Mouse (Mus musculus) layer of hippocampus, adult 2 months (tissue): Measurements from ENCODE around the gene Cript. TPM values are rescaled to one million over a fixed set of nuclear protein-coding genes. Genes with fewer than 3 reads are reported as not detected.
"Not testable (repeated sequence)": the region's sequence is repeated elsewhere in the genome, so short reads cannot be mapped to it uniquely, and the experiment has no call there.

Source experiments
- DNase-seq, 2 experiments: peaks; one replicate each; pipeline ENCODE4 v3.0.0; 2022; ENCODE audit warnings: low spot score in 2 of 2
- H3K27ac ChIP-seq: fragments of 200-600 bp; 2 replicates; pipeline ENCODE4 v1.8.1; 2022
- H3K4me3 ChIP-seq: fragments of 200-600 bp; 2 replicates; pipeline ENCODE4 v1.8.1; 2022; ENCODE audit warnings: mild to moderate bottlenecking
- CTCF ChIP-seq: fragments of 200-600 bp; conservative IDR thresholded peaks from 2 replicates; pipeline ENCODE4 v1.8.1; 2022; ENCODE audit warnings: antibody characterized with exemption, mild to moderate bottlenecking, moderate library complexity
- total RNA-seq, 2 experiments: library from RNA; stranded (reverse); gene quantifications; 2 replicates each; pipeline ENCODE4 v1.2.3; 2021

The Cript gene
- total RNA-seq, 2 experiments from 2014 or later, result 52.3 to 52.5 TPM

DNA sequence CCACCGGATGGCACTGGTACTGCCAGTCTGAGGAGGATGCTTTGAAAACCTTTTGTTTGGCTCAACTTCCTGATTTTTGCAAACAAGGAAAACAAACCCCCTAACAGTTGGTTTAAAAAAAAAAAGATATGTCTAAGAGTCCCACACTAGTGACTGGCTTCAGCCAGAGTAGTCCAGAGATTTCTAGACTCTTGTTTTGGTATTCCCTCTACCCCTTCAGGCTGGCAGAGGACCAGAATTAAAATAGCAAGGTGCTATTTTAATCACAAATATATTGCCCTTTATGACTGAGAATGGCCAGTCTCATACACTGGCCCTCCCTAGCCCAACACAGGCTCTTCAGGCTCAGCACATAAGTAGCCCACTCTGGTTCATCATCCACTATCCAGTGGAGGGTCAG lies 30.3 kb downstream of the Cript start:
- no peak for TF ChIP-seq CTCF
- no peak for DNase-seq
- Histone ChIP-seq H3K4me3 (no peak overlapping the region), H3K27ac (peak overlapping the region; percentile 89)

DNA sequence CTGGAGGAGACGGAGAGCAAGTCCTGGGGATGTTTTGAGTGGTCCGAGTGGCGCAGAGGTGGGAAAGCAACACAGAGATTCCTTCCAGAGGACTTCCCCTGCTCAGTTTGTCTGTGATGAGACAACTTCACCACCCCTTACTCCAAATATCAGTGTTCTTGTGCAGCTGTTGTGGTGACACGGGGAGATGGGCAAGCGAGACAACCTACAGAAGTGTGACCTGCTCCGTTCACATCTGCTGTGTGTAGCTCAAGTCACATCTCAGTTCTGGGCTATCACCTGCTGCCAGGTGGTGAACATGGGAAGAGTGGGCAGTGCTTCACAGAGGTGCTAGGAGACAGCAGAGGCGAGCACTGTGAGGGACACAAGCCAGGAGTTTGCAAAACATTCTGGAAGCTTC lies 31.4 kb downstream of the Cript start:
- TF ChIP-seq CTCF, result no peak

DNA sequence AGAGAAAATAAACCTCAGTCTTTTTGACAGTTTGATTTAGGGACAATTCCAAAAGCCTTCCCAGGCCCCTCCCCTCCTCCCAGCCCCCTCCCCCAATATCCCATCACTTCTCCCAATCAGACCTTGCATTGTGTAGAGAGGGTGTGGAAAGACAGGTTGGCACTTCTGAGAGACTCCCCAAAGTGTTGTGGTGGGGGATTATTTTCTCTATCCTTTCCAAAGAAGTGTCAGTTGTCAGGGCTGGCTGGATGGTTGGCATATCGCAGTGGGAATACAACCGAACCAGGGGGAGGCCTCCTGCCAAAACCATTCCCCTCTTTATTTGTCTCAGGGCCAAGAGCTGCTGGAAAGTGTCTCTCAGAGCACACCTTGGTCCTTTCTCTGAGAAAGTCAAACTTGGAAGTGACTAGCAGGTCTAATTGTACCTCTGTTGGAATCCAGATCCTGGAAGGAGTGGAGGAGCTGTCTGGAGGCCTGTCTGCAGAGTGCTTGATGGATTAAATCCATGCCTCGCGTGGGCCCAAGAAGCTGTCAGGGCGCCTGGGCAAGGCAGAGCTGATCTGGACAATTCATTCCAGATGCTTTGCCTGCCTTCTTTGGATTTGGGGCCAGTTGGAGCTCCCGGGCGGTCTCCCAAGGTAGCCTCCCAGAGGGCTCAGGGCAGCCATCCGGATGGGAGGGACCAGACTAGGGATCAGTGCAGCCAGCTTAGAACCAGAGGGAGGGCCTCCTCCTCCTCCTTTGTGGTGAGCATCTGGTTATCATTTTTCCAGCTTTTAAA lies 32.3 kb downstream of the Cript start:
- H3K4me3 ChIP-seq, result no peak overlapping the region
- no peak for TF ChIP-seq CTCF
- no peak overlapping the region for H3K27ac ChIP-seq
- DNase-seq, result no peak

More for the DNA sequence above, 31.4 kb downstream of the Cript start:
- Histone ChIP-seq H3K27ac (no peak overlapping the region), H3K4me3 (no peak overlapping the region)
- DNase-seq, result no peak

DNA sequence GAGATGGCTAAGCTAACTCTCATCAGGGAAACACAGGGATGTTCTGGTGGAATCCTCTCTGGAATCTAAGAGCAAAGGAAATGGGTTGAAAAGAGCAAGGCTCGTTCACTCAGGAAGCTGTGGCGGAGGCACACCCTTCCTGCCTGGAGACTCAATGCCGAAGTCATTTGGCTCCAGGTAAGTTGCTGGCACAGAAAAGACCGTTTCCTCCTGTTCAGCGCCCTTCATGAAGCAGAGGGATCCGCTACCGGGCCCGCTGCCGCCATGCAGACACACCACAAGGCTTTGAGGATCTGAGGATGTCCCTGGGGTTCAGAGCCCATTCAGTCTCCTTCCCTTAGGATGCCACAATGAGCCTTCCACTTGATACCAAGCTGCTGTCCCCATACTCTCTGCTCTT lies 37.3 kb downstream of the Cript start:
- no peak for DNase-seq
- TF ChIP-seq CTCF, result no peak
- no peak overlapping the region for H3K4me3 ChIP-seq
- no peak overlapping the region for H3K27ac ChIP-seq

DNA sequence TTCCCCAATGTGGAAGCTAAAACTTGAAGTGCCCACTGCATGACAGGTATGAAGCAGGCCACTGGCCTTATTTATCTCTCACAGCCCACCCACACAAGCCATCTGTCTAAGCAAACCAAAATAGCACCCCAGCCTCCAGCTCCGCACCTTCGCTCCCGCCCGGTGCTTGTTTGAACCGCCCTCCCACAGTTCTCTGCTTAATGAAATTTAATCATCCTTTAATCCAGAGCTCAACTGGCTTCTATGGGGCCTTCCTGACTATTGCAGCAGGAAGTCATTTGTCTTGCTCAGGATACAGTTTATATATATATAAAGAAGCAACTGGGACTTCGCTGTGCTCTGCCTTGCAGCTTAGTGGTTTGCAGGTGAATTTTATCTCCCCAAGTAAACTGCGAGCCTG lies 38.1 kb downstream of the Cript start:
- no peak for DNase-seq
- TF ChIP-seq CTCF, result no peak
- Histone ChIP-seq H3K4me3 (no peak overlapping the region), H3K27ac (no peak overlapping the region)

DNA sequence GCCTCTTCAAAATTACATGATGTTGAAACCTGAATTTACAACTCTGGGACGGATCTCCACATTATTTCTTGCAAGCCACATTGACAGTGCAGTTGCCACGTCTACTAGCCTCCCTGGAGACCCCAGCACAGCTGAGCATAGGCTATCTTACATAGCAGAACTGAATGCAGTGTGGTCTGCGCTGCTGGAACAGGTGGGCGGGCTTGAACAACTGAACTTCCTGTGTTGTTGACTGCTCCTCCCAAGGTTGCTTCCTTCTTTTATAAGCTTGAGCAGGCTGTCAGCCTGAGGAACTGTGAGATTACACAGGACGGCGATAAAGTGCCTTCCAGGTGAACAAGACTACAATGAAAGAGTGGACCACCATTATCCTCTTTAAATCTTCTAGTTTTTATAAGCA lies 38.6 kb downstream of the Cript start:
- no peak overlapping the region for H3K4me3 ChIP-seq
- TF ChIP-seq CTCF, result no peak
- DNase-seq, result no peak
- H3K27ac ChIP-seq, result no peak overlapping the region

DNA sequence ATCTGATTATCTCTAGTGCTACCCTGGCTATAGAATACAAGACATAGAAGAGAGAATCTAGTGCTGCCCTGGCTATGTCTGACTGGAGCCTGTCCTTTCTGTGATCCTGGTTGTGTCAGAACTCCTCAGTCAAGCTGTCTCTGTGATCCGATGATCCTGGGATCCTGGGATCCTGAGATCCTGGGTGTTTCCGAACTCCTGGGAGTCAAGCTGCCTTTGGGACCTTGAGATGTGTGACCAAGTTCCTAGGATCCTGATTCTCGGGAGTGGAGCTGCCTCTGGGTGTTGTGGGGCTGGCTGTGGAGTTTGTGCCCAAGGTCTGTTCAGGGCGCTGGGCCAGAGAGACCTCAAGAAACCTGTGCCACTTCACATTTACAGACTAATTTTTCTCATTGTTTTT lies 43.6 kb downstream of the Cript start:
- no peak overlapping the region for H3K4me3 ChIP-seq
- no peak for DNase-seq
- H3K27ac ChIP-seq, result no peak overlapping the region
- TF ChIP-seq CTCF, result no peak

DNA sequence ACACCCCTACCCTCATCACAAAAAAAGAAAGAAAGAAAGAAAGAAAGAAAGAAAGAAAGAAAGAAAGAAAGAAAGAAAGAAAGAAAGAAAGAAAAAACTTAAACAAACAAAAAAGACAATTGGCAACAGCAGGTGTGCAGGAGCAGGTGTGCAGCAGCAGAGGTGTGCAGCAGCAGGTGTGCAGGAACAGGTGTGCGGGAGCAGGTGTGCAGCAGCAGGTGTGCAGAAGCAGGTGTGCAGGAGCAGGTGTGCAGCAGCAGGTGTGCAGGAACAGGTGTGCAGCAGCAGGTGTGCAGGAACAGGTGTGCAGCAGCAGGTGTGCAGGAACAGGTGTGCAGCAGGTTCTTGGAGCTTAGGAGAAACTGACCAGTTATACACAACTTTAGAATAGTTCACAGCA lies 46.8 kb downstream of the Cript start:
- H3K4me3 ChIP-seq, H3K27ac ChIP-seq, DNase-seq: not testable (repeated sequence)

DNA sequence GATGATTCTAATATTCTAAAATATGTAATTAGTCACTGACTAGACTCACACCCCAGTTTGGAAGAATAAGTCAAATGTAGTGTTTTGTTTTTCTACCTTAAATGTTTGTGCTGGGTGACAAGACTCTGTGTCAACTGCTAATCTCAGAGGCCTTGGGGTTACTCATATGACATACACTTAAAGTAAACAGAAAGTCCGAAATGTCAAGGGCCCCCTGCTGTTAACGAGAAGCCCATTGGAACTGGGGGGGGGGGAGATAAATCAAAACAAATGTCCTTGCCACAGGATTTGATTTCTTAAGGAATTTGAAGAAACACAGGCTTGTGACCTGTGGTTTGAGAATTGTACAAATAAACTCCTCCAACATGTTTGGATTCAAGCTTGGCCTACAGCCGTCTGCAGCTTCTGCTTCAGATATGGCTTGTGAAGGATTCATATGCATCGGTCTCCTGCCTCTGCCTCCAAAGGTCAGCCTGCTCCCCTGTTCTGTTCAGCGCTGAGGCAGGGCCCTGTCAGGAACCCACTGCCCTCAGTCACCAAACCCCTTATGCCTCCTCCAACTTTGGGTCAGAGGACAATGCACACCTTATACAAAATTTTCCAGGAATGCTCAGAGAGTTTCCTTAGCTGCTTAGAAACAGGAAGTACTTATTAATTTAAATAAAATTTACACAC lies 47.6 kb downstream of the Cript start:
- no peak for DNase-seq
- no peak overlapping the region for H3K4me3 ChIP-seq
- TF ChIP-seq CTCF, result no peak
- H3K27ac ChIP-seq, result no peak overlapping the region

DNA sequence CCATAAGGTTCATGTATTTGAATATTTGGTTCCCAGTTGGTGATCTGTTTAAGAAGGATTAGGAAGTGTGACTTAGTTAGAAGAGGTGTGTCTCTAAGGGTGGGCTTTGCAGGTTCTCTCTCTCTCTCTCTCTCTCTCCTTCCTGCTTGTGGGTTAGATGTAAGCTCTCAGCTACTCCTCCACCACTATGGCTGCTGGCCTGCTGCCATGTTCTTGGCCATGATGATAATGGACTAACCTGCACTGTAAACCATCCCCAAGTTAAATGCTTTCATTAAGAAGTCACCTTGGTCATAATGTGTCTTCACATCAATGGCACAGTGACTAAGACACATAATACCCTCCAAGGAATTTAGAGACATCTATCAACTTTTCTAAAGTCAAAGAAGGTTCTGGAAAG lies 48.1 kb downstream of the Cript start:
- no peak for TF ChIP-seq CTCF
- Histone ChIP-seq H3K4me3 (no peak overlapping the region), H3K27ac (no peak overlapping the region)
- no peak for DNase-seq

DNA sequence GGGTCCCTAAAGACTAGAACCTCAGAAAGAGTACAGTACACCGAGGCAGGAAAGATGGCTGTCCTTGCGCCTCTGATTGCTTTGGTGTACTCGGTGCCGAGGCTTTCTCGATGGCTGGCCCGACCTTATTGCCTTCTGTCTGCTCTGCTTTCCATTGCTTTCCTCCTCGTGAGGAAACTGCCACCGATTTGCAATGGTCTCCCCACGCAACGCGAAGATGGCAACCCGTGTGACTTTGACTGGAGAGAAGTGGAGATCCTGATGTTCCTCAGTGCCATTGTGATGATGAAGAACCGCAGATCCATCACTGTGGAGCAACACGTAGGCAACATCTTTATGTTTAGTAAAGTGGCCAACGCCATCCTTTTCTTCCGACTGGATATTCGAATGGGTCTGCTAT lies 52.9 kb downstream of the Cript start:
- DNase-seq, H3K4me3 ChIP-seq, H3K27ac ChIP-seq: not testable (repeated sequence)

DNA sequence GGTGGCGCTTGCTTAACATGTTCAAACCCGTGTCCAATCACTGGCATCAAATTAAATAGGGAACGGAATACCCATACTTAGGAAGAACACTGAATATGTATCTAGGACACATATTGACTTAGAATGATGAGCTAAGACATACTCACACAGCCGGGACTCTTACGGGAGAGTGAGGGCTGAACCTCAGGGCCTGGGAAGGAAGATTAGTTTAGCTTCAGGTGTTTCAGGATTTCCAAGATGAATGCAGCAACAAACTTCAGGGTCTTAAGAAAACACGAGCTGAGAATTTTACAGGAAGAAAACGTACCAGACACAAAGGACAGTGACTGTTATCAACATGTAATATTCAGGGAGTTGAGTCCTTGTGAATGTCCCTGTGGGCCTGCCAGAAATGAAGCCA lies 55.4 kb downstream of the Cript start:
- no peak for DNase-seq
- no peak for TF ChIP-seq CTCF
- H3K4me3 ChIP-seq, result no peak overlapping the region
- H3K27ac ChIP-seq, result no peak overlapping the region

DNA sequence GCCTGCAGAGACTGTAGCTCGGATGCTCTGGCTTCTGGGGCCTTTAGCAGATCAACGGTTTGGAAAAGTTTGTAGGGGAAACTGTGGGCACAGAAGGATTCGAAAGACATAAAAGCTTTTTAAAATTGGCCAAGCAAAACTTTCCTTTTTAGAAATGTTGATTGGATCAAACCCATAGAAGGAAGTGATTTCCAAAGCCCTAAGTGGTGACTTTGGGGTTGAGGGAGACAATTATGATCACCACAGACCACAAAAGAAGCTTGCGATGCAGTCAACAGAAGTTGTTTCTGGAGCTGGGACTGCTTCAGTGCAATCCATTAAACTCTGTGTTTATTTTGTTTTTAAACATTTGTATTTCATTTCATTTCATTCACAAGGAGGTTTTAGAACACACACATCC lies 57.2 kb downstream of the Cript start:
- no peak overlapping the region for H3K4me3 ChIP-seq
- DNase-seq, result no peak
- no peak for TF ChIP-seq CTCF

DNA sequence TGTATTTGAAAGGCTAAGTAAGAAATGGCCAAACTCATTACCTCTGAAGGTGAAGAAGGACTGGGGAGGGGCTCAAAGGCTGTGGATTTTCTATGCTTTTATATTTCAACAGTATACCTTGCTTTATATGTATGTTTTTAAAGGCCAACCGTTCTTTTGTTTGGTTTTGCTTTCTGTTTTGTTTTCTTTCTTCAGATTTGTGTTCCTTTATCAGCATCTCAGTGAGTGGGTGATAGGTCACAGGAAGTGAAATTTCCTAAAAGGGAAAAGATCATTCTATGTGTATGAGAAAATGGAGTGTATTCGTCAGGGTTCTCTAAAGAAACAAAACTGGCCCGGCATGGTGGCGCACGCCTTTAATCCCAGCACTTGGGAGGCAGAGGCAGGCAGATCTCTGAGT lies 58.3 kb downstream of the Cript start:
- no peak for TF ChIP-seq CTCF
- DNase-seq, result no peak
- H3K27ac ChIP-seq, result no peak overlapping the region

More for the DNA sequence above, 57.2 kb downstream of the Cript start:
- no peak overlapping the region for H3K27ac ChIP-seq

More for the DNA sequence above, 58.3 kb downstream of the Cript start:
- no peak overlapping the region for H3K4me3 ChIP-seq

Other genes with a start within 250 kb of the Cript start
- not detected for gene Tmem247, start 108.2 kb upstream of the Cript start, total RNA-seq
- not detected for gene Atp6v1e2, start 77.7 kb upstream of the Cript start, total RNA-seq
- 10 to 100 TPM; 25.5 to 35.0 TPM for gene Rhoq, start 62.5 kb upstream of the Cript start, total RNA-seq
- gene Pigf, start 144 bp upstream of the Cript start, total RNA-seq, result 10 to 100 TPM; 15.0 to 18.1 TPM
- 100 to 1,000 TPM; 106 to 111 TPM for gene Socs5, start 82.1 kb downstream of the Cript start, total RNA-seq
- gene Mcfd2, start 240.4 kb downstream of the Cript start, total RNA-seq, result 10 to 100 TPM; 56.0 to 62.6 TPM